Mouse (Mus musculus) MEL (cell line): ENCODE measurements at regions not wholly inside any gene's neighbourhood (a gene's known extent, or its start where the extent isn't known, plus 50 kb on each side); places are given as distances from the start of the nearest gene placed in this dataset.

Source experiments
- CHD1 ChIP-seq: IDR thresholded peaks from 2 replicates; pipeline ENCODE4 v1.6.1; 2012; ENCODE audit warnings: low read depth, mild to moderate bottlenecking, inconsistent platforms, low read length, improper control_type of control experiment
- CTCF ChIP-seq, 3 experiments: IDR thresholded peaks in 2 of 3; conservative IDR thresholded peaks in 1 of 3; 2 replicates each; pipeline ENCODE4 v1.5.1; 2011 to 2012; ENCODE audit warnings: low read length in 3 of 3, low read depth in 2 of 3, mild to moderate bottlenecking in 2 of 3, improper control_type of control experiment in 1 of 3, inconsistent platforms in 1 of 3, mixed read lengths in 1 of 3, moderate library complexity in 1 of 3; ENCODE audit not compliant: control insufficient read depth in 1 of 3, insufficient read depth in 1 of 3, poor library complexity in 1 of 3, severe bottlenecking in 1 of 3
- GATA1 ChIP-seq: IDR thresholded peaks from 2 replicates; pipeline ENCODE4 v1.6.1; 2011; ENCODE audit warnings: low read depth, low read length, improper control_type of control experiment
- MXI1 ChIP-seq: IDR thresholded peaks from 2 replicates; pipeline ENCODE4 v1.6.1; 2011; ENCODE audit warnings: mild to moderate bottlenecking, low read depth, low read length, improper control_type of control experiment
- NELFE ChIP-seq: IDR thresholded peaks from 2 replicates; pipeline ENCODE4 v1.6.1; 2011; ENCODE audit warnings: low read depth, low read length, improper control_type of control experiment
- NRF1 ChIP-seq: IDR thresholded peaks from 2 replicates; pipeline ENCODE4 v1.6.1; 2014; ENCODE audit warnings: low read depth, mild to moderate bottlenecking, inconsistent platforms, low read length, improper control_type of control experiment, moderate library complexity; ENCODE audit not compliant: poor library complexity, insufficient read depth, severe bottlenecking
- POLR2A ChIP-seq, 2 experiments: IDR thresholded peaks; 2 replicates each; pipeline ENCODE4 v1.6.1; 2011 to 2012; ENCODE audit warnings: low read length in 2 of 2, mild to moderate bottlenecking in 2 of 2, control low read depth in 1 of 2, improper control_type of control experiment in 1 of 2, low read depth in 1 of 2, moderate library complexity in 1 of 2; ENCODE audit not compliant: control insufficient read depth in 1 of 2, insufficient read depth in 1 of 2, poor library complexity in 1 of 2
- POLR2AphosphoS2 ChIP-seq: IDR thresholded peaks from 2 replicates; pipeline ENCODE4 v1.6.1; 2011; ENCODE audit warnings: low read length, improper control_type of control experiment
- RAD21 ChIP-seq: IDR thresholded peaks from 2 replicates; pipeline ENCODE4 v1.6.1; 2011; ENCODE audit warnings: mild to moderate bottlenecking, low read depth, low read length, improper control_type of control experiment
- TAL1 ChIP-seq: IDR thresholded peaks from 2 replicates; pipeline ENCODE4 v1.6.1; 2012; ENCODE audit warnings: mild to moderate bottlenecking, inconsistent platforms, low read length, moderate library complexity, mixed read lengths

DNA sequence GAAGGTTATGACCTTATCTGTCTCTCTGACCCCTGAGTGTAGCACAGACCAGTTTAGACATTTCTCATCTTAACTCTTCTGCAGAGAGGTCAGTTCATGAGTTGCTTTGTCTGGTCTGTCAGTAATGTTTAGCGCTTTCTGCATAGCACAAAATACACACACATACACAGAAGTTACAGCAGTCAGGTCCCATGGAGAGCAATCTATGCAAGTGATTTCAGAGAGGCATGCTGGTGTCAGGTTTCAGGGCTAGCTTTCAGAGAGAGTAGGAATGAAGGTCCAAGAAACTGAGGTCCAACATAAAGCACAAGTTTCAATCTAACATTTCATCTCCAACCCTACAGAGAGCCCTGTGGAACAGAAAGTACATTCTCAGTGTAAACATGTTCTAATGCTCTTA is 718.0 kb downstream of the Pdha2 start:
- no peak for TF ChIP-seq CHD1
- no peak for TF ChIP-seq NELFE
- no peak for TF ChIP-seq NRF1
- no peak for TF ChIP-seq TAL1
- TF ChIP-seq MXI1 = no peak
- no peak for TF ChIP-seq CTCF (IDR thresholded peaks at IDR 0.05 in 2 of 3, conservative IDR thresholded peaks at IDR 0.05 in 1 of 3; ENCODE audit: control insufficient read depth in 1 of 3, insufficient read depth in 1 of 3, low read depth in 2 of 3, low read length in 3 of 3, poor library complexity in 1 of 3, severe bottlenecking in 1 of 3)
- no peak for TF ChIP-seq RAD21
- no peak for TF ChIP-seq POLR2A (IDR thresholded peaks at IDR 0.05; ENCODE audit: control insufficient read depth in 1 of 2, insufficient read depth in 1 of 2, low read depth in 1 of 2, low read length in 2 of 2, poor library complexity in 1 of 2)
- no peak for TF ChIP-seq POLR2AphosphoS2
- no peak for TF ChIP-seq GATA1
